Mouse (Mus musculus) megakaryocyte, embryonic 14.5 days (primary cell): ENCODE measurements around the gene Pex5l. TPM values are rescaled to one million over a fixed set of nuclear protein-coding genes. Genes with fewer than 3 reads are reported as not detected.

Experiments used
- H3K27me3 ChIP-seq: replicated peaks from 2 replicates; pipeline ENCODE3; 2012; ENCODE audit warnings: inconsistent platforms
- H3K36me3 ChIP-seq: replicated peaks from 2 replicates; pipeline ENCODE3; 2012; ENCODE audit warnings: low read length, inconsistent platforms, mixed read lengths
- H3K4me1 ChIP-seq: 2 replicates; pipeline ENCODE4 v1.6.1; 2012; ENCODE audit warnings: inconsistent platforms
- H3K4me3 ChIP-seq: replicated peaks from 2 replicates; pipeline ENCODE3; 2012; ENCODE audit warnings: moderate library complexity, mild to moderate bottlenecking, inconsistent platforms
- H3K9me3 ChIP-seq: 2 replicates; pipeline ENCODE4 v1.6.1; 2012; ENCODE audit warnings: inconsistent platforms
- FLI1 ChIP-seq: IDR thresholded peaks from 2 replicates; pipeline ENCODE4 v1.6.1; 2012; ENCODE audit warnings: low read length, inconsistent platforms, mixed read lengths
- GATA1 ChIP-seq: IDR thresholded peaks from 3 replicates; pipeline ENCODE4 v1.6.1; 2012; ENCODE audit warnings: mixed read lengths, low read length, inconsistent platforms, borderline replicate concordance
- polyA plus RNA-seq: library from polyadenylated mRNA; stranded (reverse); fragments of >175 nt; gene quantifications from 2 replicates; pipeline ENCODE4 v1.2.3, GENCODE M21; 2012; ENCODE audit warnings: low replicate concordance; ENCODE audit not compliant: insufficient read depth

Gene Pex5l
- polyA plus RNA-seq, 1 experiment, result not detected

GRCm38 (mm10) chr3:32968671-32969425 lies 174.2 kb downstream of the Pex5l start:
- TF ChIP-seq GATA1 (no peak), FLI1 (no peak)
- Histone ChIP-seq H3K4me1 (no peaks in the 10 kb centered on the region), H3K36me3 (no peaks in the 10 kb centered on the region), H3K27me3 (no peaks in the 10 kb centered on the region), H3K4me3 (no peak overlapping the region), H3K9me3 (peaks cover 7% of the 10 kb centered on the region; the same call in 1 of the 2 replicates)

- no peaks in the 10 kb centered on the region for H3K4me1 ChIP-seq
- H3K36me3 ChIP-seq, result no peaks in the 10 kb centered on the region
- no peak for TF ChIP-seq GATA1
- no peak for TF ChIP-seq FLI1
- H3K4me3 ChIP-seq, result no peak overlapping the region
- H3K9me3 ChIP-seq, result no peaks in the 10 kb centered on the region
- no peaks in the 10 kb centered on the region for H3K27me3 ChIP-seq
Observed at GRCm38 (mm10) chr3:32965528-32965927, 177.5 kb downstream of the Pex5l start.

- Histone ChIP-seq H3K36me3 (no peaks in the 10 kb centered on the region), H3K4me3 (no peak overlapping the region), H3K9me3 (no peaks in the 10 kb centered on the region), H3K4me1 (no peaks in the 10 kb centered on the region), H3K27me3 (no peaks in the 10 kb centered on the region)
- no peak for TF ChIP-seq FLI1
- TF ChIP-seq GATA1, result no peak
Observed at GRCm38 (mm10) chr3:32961494-32961893, 181.6 kb downstream of the Pex5l start.

GRCm38 (mm10) chr3:32951382-32951781 lies 191.7 kb downstream of the Pex5l start:
- TF ChIP-seq FLI1 (no peak), GATA1 (no peak)
- Histone ChIP-seq H3K9me3 (peaks cover 3% of the 10 kb centered on the region; the same call in 1 of the 2 replicates), H3K36me3 (no peaks in the 10 kb centered on the region), H3K4me1 (no peaks in the 10 kb centered on the region), H3K4me3 (no peak overlapping the region), H3K27me3 (no peaks in the 10 kb centered on the region)

- H3K9me3 ChIP-seq, result peaks cover 3% of the 10 kb centered on the region; the same call in 1 of the 2 replicates
- no peak for TF ChIP-seq GATA1
- no peak for TF ChIP-seq FLI1
- no peaks in the 10 kb centered on the region for H3K4me1 ChIP-seq
- H3K27me3 ChIP-seq, result no peaks in the 10 kb centered on the region
- H3K36me3 ChIP-seq, result no peaks in the 10 kb centered on the region
- no peak overlapping the region for H3K4me3 ChIP-seq
Observed at GRCm38 (mm10) chr3:32947486-32947885, 195.6 kb downstream of the Pex5l start.

GRCm38 (mm10) chr3:32939802-32940501 lies 203.1 kb downstream of the Pex5l start:
- no peaks in the 10 kb centered on the region for H3K27me3 ChIP-seq
- TF ChIP-seq FLI1 (no peak), GATA1 (no peak)
- no peaks in the 10 kb centered on the region for H3K36me3 ChIP-seq
- no peaks in the 10 kb centered on the region for H3K4me1 ChIP-seq
- H3K9me3 ChIP-seq, result peaks cover 8% of the 10 kb centered on the region; the same call in 1 of the 2 replicates
- no peak overlapping the region for H3K4me3 ChIP-seq

GRCm38 (mm10) chr3:32924168-32924567 lies 218.9 kb downstream of the Pex5l start:
- TF ChIP-seq FLI1, result no peak
- TF ChIP-seq GATA1, result no peak
- no peaks in the 10 kb centered on the region for H3K36me3 ChIP-seq
- H3K4me1 ChIP-seq, result no peaks in the 10 kb centered on the region
- H3K9me3 ChIP-seq, result peaks cover 41% of the 10 kb centered on the region
- no peak overlapping the region for H3K4me3 ChIP-seq
- H3K27me3 ChIP-seq, result no peaks in the 10 kb centered on the region

GRCm38 (mm10) chr3:32910071-32910551 lies 232.9 kb downstream of the Pex5l start:
- H3K36me3 ChIP-seq, result no peaks in the 10 kb centered on the region
- TF ChIP-seq GATA1 (no peak), FLI1 (no peak)
- H3K9me3 ChIP-seq, result peaks cover 27% of the 10 kb centered on the region
- H3K4me3 ChIP-seq, result no peak overlapping the region
- no peaks in the 10 kb centered on the region for H3K27me3 ChIP-seq
- H3K4me1 ChIP-seq, result no peaks in the 10 kb centered on the region

- H3K4me3 ChIP-seq, result no peak overlapping the region
- H3K4me1 ChIP-seq, result no peaks in the 10 kb centered on the region
- no peaks in the 10 kb centered on the region for H3K36me3 ChIP-seq
- peaks cover 10% of the 10 kb centered on the region for H3K9me3 ChIP-seq
- TF ChIP-seq FLI1 (no peak), GATA1 (no peak)
- no peaks in the 10 kb centered on the region for H3K27me3 ChIP-seq
Observed at GRCm38 (mm10) chr3:32908400-32908799, 234.6 kb downstream of the Pex5l start.
